Mouse (Mus musculus): Measurements from ENCODE around the gene Colq. TPM values are rescaled to one million over a fixed set of nuclear protein-coding genes. Genes with fewer than 3 reads are reported as not detected.

Colq gene
- polyA plus RNA-seq, 1 experiment: 55.3 TPM

DNA sequence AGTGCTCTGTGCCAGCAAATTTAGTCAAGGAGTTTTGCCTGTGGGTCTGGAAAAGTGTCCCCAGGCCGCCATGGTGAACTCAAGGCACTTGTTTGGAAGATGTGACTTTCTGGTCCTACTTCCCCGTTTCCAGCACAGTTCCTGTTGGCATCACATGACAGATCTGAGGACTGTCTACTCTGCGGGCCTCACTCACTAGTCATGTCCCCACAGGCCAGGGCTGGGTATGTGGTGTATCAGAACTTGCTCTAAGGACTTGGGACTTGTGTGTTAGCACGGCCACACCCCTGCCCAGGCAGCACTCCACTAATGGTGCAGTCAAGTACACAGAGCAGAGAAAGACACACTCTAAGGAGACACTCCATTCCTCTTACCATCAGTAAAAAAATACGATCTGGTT, 108.7 kb downstream of the Colq start:
- no peak for DNase-seq
- Histone ChIP-seq H3K4me3 (replicated peaks; ENCODE audit: extremely low read depth, low read depth, low read length) (no peak overlapping the region), H3K4me1 (ENCODE audit: control insufficient read depth, insufficient read depth, low read length) (no peaks in the 10 kb centered on the region)
- TF ChIP-seq POLR2A (IDR thresholded peaks at IDR 0.05; ENCODE audit: borderline replicate concordance, extremely low read depth, low read depth, low read length) (no peak), CTCF (IDR thresholded peaks at IDR 0.05; ENCODE audit: insufficient read depth, low read length) (no peak)
- 84% methylated on average over 5 of the region's 5 CpGs for WGBS

DNA sequence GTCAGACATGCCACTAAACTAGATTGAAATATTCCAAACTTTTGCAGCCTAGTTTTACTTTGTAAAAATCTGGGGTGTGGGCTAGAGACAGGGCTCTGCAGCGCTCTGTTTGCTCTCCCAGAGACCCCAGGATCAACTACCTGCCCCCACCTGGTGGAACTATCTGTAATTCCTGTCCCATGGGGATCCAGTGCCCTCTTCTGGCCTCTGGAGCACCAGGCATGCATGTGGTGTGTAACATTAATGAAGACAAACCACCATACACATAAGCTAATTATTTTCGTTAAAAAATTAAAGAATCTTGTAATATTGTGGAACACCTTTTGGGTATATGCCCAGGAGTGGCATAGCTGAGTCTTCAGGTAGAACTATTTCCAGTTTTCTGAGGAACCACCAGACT, 117.8 kb downstream of the Colq start:
- DNase-seq: no peak
- no peak for TF ChIP-seq CTCF (IDR thresholded peaks at IDR 0.05; ENCODE audit: insufficient read depth, low read length)
- no peak for TF ChIP-seq POLR2A (IDR thresholded peaks at IDR 0.05; ENCODE audit: borderline replicate concordance, extremely low read depth, low read depth, low read length)
- Histone ChIP-seq H3K4me3 (replicated peaks; ENCODE audit: extremely low read depth, low read depth, low read length) (no peak overlapping the region), H3K4me1 (ENCODE audit: control insufficient read depth, insufficient read depth, low read length) (no peaks in the 10 kb centered on the region)
- WGBS: 83% methylated on average over 2 of the region's 2 CpGs

Other genes starting within 250 kb of the Colq start
- 40.9 and 50.1 TPM in 2 replicates for gene Sh3bp5, start 155.3 kb downstream of the Colq start, polyA plus RNA-seq (2012; rRNA removed)
- 38.1 and 48.4 TPM in 2 replicates for gene Eaf1, start 96.9 kb downstream of the Colq start, polyA plus RNA-seq (2012; rRNA removed)
- 5.4 and 10.2 TPM in 2 replicates for gene Mettl6, start 96.3 kb downstream of the Colq start, polyA plus RNA-seq (2012; rRNA removed)
- gene Gm49387, start 49.5 kb upstream of the Colq start, polyA plus RNA-seq (2012; rRNA removed): not detected in 2 replicates
- gene Btd, start 49.7 kb upstream of the Colq start, polyA plus RNA-seq (2012; rRNA removed): 27.5 and 52.3 TPM in 2 replicates
- gene Hacl1, start 49.9 kb upstream of the Colq start, polyA plus RNA-seq (2012; rRNA removed): 7.8 and 10.7 TPM in 2 replicates
- gene Ankrd28, start 239.3 kb upstream of the Colq start, polyA plus RNA-seq (2012; rRNA removed): 2.8 and 7.2 TPM in 2 replicates

Data from lung, adult 2 months (tissue).